Mouse (Mus musculus) kidney, adult 9 months (tissue): ENCODE data around the gene Slamf9.

Experiments used
- DNase-seq: peaks from one replicate; pipeline ENCODE4 v3.0.0; 2022

The Slamf9 gene

GRCm38 (mm10) chr1:172462534-172462933 lies 12.6 kb upstream of the Slamf9 start:
- no peak for DNase-seq

DNA sequence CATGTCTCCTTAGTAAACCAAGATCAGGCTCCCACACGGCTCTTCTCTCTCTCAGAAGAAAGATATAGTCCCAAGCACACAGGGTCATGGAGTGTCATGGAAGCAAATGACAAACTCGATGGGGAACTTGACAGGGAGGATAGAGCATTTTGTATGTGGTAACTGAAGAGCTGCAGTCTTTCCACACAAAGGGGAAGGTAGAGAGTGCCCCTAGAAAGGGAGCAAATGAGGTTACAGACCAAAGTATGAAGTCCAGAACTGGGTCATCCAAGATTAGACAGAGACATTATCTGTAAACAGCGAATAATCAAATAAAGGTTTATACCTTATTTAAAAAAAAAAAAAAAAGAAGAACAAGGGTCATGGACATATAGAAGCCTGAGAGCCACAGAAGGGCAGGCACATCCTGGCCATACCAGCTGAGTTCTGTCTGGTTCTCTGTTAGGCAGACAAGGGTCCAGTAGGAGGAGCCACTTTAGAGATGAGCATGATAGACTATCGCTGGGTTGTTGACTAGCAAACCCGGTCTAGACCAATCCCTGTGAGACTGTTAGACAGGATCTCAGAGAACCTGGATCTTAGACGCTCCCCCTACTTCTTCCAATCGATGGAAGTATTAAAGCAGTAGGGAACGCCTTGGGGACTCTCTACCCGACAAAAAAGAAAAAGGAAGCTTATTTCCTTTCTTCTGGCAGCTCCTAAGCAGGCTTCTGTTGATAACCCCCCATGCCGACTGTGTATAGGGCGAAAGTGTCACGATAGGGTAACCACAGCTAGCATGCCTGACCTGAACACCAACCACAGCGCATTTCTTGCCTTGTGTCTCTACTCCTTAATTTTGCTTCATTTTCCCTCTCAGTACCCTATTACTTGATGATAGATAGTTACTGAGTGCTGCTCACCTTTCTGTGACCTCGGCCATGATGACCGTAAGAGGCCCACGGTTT lies 11.5 kb upstream of the Slamf9 start:
- DNase-seq = no peak

DNA sequence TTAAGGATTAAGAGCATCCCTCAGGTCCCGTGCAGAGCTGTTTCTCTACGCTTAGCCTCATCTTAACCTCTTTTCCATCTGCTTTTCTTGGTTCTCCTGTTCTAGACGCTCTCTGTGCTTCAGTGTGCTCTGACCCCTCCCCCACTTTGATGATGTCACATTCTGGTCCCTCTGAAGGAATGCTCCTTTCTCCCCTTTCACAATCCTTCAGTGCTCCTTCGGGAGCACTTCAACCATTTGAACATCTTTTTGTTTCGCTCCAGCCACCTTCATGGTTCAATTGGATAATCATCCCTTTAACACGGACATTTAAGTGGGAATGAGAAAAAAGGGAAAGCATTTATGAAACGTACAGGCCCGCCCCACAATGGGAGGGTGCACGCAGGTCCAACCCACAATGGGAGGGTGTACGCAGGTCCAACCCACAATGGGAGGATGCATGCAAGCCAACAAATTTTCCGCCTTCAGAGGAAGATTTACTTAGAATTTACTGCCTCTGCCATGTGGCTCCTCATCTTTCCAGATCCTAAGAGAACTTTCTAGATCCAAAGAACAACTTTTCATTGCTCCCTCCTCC lies 6.8 kb upstream of the Slamf9 start:
- no peak for DNase-seq

- peak; percentile 50 for DNase-seq
Observed at GRCm38 (mm10) chr1:172469373-172469772, 5.8 kb upstream of the Slamf9 start.

DNA sequence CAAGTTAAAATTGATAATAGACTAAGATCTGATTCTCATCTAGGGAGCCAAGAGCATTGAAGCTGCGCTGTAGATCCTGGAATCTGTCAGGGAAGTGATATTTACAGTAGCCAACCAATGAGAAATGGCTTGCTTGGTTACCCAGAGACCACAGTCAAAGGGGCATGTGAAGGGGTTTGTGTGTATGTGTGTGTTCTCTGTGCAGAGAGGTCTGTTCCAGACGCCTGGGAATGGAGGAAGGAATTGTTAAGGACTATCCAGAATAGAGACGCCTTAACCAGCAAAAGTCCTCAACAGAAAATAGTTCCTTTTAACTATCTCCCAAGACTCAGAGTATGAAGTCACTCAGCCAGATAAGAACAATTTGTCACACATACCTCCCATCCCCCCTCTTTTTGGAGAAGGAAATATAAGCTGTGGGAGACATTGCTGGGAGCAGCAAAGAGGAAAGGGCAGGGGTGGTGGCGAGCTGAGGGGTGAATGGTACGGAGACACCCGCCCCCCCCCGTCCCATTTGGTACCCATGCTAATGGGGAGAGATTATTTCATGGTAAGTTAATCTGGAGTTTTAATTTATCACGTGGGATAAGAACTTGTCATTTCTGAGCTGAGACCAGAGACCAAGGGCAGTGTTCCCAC lies 5.2 kb upstream of the Slamf9 start:
- DNase-seq = no peak

DNA sequence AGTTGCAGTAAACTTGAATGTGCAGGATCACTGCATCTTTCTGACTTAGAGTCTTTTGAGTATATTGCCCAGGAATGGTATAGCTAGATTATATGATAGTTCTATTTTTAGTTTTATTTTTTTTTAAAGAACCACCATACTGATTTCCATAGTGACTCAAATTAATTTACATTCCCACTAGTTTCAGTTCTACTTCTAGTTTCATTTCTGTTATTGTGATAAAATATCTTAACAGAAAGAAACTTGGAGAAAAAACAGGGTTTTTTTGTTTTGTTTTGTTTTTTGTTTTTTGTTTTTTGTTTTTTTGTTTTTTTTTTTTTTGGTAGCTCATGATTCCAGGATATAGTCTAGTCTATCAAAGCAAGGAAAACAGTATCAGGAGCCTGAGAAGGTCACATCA lies 2.2 kb upstream of the Slamf9 start:
- no peak for DNase-seq

GRCm38 (mm10) chr1:172474196-172474595 lies 962 bp upstream of the Slamf9 start:
- DNase-seq = no peak

- DNase-seq = no peak
Observed at GRCm38 (mm10) chr1:172478020-172478419, 2.9 kb downstream of the Slamf9 start.

GRCm38 (mm10) chr1:172480376-172480775 lies 5.2 kb downstream of the Slamf9 start:
- DNase-seq = no peak

GRCm38 (mm10) chr1:172481111-172481510 lies 6.0 kb downstream of the Slamf9 start:
- DNase-seq = no peak

GRCm38 (mm10) chr1:172481540-172482280 lies 6.6 kb downstream of the Slamf9 start, which contains the start of gene Igsf9:
TSS of gene Igsf9 (plus strand) at chr1:172481788.
- DNase-seq = peak; percentile 88

- DNase-seq = peak; percentile 66
Observed at GRCm38 (mm10) chr1:172482518-172483360, 7.6 kb downstream of the Slamf9 start.

GRCm38 (mm10) chr1:172483361-172483660 lies 8.2 kb downstream of the Slamf9 start:
- no peak for DNase-seq

- no peak for DNase-seq
Observed at GRCm38 (mm10) chr1:172484236-172484635, 9.1 kb downstream of the Slamf9 start.

DNA sequence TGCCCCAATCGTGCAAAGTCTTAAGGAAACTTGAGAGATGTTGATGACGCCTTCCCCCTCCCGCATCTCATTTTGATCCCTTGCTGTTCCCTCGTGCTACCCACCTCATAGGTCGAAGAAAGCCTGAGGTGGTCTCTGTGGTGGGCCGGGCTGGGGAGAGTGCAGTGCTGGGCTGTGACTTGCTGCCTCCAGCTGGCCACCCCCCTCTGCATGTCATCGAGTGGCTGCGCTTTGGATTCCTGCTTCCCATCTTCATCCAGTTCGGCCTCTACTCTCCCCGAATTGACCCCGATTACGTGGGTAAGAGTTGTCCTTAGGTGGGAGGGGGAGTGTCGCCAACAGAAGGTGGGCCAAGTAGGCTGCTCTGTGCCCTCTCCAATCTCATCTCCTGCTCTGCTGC lies 9.5 kb downstream of the Slamf9 start:
- DNase-seq = no peak

GRCm38 (mm10) chr1:172485821-172486220 lies 10.7 kb downstream of the Slamf9 start:
- DNase-seq = no peak

- DNase-seq = no peak
Observed at GRCm38 (mm10) chr1:172486236-172486635, 11.1 kb downstream of the Slamf9 start.

- DNase-seq = no peak
Observed at GRCm38 (mm10) chr1:172486651-172487050, 11.5 kb downstream of the Slamf9 start.

- no peak for DNase-seq
Observed at GRCm38 (mm10) chr1:172487859-172488258, 12.7 kb downstream of the Slamf9 start.

DNA sequence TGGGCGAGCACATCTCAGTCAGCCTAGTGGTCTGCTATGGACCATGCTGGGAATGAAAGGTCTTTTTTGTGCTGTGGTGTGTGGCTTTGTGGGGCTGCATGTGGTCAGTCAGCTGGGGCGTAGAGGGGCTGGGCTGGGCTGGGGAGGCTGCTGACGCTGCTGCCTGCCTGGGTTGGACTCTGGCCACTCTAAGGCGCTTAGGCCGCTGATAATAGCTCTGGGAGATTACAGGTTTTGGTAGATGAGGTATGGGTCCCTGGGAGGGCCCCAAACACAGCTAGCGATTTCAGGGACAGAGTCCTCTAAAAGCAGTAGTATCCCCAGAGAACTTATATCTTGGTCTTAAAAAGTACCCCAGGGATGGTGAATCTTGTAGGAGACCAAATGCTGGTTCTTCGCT lies 13.7 kb downstream of the Slamf9 start:
- no peak for DNase-seq

DNA sequence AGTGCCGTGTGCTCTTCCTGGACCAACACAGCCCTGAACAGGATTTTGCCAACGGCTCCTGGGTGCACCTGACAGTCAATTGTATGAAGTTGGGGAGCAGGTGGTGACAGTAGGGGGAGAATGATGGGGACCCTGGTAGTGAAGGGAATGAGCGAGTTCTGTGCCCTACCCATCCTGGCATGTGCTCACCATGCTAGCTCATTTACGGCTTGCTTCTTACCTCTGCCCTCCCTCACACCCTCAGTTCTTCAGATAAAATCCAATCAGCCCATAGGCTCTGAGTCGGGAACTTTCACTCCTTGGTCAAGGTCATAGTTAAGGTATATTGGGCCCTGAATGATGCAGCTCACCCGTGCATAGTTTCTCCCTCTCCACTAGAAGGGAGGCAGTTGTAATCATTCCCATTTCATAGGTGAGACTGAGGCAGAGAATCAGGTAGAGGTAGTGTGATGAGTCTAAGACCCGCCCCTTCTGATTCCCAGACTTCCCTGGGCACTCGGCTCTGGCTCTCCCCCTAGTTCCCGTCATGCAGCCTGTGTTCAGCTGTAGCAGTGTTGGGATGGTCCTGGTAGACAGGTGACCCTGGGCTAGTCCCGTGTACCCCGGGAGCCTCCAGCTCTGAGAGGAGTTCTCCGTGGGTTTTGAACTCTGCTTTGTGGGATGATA lies 14.6 kb downstream of the Slamf9 start:
- DNase-seq = no peak

GRCm38 (mm10) chr1:172490261-172490661 lies 15.1 kb downstream of the Slamf9 start:
- peak; percentile 90 for DNase-seq
